Mouse (Mus musculus): ENCODE data around the gene Agfg2.
"Not testable (repeated sequence)": the region's sequence is repeated elsewhere in the genome, so short reads cannot be mapped to it uniquely, and the experiment has no call there.

Gene Agfg2

DNA sequence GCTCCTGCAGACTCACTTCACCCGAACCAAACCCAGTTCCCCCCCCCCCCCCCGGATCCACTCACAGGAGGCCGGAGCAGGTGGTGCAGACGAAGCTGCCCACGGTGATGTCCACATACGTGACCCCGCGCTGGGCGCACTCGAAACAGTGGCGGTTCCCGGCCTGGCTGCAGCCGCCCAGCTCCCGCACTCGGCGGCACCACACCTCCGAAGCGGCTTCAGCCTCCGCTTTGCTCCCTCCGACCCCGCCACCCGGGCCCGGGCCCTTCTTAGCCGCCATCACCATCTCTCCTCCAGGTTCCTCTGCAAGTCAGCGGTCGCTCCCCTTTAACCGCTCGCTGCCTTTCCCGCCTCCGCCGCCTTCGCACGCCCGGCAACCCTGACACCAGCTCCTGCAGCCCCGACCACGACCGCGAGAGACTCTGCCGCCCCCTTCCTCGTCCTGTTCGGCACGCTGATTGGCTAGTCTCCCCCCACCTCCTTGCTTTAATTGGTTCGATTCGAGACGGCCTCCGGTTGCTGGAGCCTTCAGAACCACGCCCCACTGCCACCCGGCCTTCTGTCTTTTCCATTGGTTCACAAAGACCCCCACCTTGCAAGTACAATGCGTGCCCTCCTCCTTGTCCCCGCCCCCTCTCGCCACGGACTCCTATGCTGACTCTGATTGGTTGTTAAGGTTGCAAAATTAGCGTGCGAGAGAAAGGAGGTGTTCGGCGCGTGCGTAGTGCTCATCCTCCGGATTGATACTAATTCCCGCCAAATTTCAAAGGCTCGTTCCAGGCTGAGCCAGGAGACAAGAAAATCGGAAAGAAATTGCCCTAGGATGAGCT is at the start of gene Agfg2:
Agfg2 (minus strand) TSS at position 433 of the 830 bp plus-strand sequence.
- peak; percentile 95 for DNase-seq (ENCODE audit: low spot score in 2 of 2)

DNA sequence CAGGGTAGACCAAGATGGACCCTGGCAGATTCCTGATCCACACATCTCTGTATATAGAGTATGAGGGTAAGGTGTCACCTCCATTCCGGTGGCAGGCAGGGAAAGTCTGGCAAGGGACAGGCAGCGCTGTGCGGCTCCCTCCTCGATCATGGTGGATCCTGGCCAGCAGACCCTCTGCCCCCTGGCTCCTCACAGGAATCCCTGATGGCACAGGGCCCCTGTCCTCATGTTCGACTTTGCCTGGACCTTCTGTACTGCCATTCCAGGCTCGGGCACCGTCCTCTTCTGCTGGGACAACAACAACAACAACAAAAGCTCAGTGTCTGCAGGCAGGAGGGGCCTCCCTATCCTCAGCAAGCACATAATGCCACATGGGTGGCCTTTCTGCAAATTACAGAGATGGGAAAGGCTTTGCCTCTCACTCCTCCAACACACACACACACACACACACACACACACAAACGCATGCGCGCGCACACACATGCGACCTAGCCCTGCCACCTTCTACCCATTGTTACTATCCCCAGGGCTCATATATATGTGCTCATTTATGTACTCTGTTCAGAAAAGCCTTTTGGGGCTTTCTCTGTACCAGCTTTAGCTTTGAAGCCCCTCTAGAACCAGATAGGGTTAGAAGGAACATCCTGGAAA is 49.2 kb upstream of the Agfg2 start:
- no peak for DNase-seq (ENCODE audit: low spot score in 2 of 2)

DNA sequence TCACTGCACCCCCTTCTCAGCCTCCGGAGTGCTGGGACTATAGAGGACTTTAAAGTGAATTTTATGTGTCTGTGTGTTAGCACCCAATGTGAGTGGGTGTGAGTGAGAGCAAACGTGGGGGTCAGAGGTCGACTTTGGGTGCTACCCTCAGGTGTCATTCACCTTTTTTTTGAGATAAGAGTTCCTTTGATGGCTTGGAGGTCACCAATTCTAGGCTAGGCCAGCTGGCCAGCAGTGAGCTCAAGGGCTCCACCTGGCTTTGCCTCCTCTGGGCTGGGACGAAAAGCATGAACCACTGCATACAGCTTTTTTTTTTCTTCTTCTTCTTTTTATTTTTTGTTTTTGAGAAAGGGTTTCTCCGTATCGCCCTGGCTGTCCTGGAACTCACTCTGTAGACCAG is 42.2 kb upstream of the Agfg2 start:
- DNase-seq (ENCODE audit: low spot score in 2 of 2): no peak

DNA sequence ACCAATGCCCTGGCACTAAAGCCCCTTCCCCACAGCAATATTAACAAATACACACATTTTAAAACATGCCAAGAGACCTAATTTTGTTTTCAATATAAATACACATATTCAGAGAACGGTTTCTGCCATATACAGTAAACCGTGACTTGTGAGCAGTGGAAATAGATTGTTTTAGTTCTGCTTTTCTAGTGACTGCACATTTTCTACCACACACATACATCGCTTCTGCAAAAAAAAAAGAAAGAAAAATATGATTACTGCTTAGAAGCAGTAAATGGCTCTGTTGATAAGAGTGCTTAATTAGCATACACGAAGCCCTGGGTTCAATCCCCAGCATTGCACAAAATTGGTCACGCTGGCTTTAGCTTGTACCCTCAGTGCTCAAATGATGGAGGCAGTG is 39.3 kb upstream of the Agfg2 start:
- no peak for DNase-seq (ENCODE audit: low spot score in 2 of 2)

DNA sequence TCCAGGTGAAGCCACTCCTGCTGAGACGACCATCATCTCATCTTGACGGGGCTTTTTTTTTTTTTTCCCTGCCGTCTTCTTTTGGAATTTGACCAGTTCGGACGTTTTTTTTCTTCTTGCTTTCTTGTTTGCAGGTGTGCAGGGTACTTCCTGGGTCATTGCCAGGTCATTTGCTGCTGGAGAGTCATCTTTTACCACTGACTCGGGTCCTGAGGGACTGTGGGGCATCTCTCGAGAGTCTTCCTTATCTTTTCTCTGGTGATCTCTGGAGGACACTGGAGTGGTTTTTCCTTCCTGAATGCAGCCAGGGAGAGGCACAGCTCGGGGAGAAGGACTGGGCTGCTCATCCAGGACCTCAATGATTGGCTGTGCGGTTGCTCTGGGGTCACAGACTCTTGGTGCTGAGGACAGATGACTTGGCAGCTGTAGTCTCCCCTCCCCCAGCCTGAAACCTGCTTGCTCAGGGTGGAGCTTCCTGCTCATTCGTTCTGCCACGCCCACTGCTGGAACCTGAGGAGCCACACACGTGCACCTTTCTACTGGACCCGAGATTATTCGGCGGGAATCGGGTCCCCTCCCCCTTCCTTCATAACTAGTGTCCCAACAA is 36.1 kb upstream of the Agfg2 start:
- not testable (repeated sequence) for DNase-seq (ENCODE audit: low spot score in 2 of 2)

DNA sequence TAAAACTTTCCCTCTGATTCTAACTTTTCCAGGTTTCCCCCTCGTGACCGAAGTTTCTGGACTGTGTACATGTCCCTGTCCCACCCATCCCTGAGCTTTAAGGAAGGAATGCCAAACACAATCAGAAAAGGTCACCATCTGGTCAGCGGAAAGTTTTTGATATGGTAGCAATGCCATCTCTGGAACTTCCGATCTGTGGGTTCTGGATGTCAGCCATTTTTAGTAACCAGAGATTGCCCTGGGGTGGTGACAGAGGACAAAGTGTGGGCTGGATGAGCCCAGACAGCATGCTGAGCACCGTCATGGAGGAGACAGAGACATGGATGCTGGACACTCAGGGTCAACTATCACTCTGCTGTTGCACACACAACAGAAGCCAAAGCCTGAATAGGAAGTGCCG is 34.6 kb upstream of the Agfg2 start:
- DNase-seq (ENCODE audit: low spot score in 2 of 2): no peak

DNA sequence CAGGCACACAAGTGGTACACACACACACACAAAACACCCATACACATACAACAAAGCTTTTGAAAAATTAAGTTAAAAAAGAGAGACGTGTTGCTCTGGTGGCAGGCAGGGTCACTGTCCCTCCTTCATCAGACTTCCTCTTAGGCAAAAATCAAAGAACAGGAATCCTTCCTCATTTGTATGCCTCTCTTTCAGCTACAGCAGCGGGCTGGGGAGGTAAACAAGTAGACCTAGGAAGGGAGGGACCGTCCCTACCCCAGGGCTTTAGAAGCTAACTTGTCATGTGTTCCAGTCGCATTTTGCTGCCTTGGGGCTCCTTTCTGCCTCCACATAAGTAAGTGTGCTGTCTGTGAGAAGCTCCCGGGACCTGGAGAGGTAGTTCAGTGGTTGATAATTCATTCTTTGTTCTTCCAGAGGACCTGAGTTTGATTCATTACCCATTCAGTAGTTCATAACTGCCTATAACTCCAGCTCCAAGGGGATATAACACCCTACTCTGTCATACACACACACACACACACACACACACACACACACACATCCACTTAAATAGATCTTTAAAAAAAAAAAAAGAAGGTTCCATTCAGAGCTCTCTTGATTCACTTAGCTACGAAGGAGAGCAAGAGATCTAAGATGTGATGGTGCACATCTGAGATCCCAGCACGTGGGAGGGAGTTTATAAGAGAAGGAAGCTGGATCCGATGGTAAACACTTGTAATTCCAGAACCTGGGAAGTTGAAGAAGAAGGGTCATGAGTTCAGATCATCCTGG is 33.7 kb upstream of the Agfg2 start:
- no peak for DNase-seq (ENCODE audit: low spot score in 2 of 2)

DNA sequence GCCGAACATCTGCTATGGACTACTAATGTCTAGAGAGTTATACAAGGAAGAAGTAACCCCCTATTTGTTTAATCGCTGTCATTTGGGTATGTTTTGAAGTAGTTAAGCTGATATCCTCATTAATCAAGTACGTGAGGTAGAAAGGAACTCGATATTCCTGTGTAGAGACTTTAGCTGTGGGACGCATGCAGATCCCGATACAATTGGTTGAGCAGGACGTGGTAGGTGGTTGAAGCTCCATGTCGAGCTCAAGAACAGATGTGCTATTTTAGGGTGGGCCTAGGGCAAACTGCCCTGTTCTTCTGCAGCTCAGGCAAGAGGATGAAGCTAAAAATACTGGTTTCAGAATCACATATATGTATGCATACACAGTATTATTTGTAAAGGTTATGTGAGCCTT is 31.2 kb upstream of the Agfg2 start:
- DNase-seq (ENCODE audit: low spot score in 2 of 2): no peak

DNA sequence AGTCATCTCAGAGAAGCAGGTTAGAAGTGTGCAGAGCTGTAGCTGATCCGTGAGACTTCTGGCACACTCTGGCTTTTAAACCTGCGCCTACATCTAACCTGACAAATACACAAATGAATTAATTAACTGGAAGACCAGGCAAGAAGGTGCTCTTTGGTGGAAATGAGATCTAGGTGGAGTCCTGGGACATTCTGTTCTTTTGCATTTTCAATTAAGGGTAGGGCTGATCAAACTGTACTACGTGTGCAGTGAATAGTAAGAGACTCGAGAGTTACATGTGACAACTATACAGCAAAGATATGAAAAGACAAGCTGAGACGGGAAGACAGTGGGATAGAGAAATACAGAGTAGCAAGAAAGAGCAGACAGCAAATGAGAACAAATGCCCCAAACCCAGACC is 28.9 kb upstream of the Agfg2 start:
- no peak for DNase-seq (ENCODE audit: low spot score in 2 of 2)

DNA sequence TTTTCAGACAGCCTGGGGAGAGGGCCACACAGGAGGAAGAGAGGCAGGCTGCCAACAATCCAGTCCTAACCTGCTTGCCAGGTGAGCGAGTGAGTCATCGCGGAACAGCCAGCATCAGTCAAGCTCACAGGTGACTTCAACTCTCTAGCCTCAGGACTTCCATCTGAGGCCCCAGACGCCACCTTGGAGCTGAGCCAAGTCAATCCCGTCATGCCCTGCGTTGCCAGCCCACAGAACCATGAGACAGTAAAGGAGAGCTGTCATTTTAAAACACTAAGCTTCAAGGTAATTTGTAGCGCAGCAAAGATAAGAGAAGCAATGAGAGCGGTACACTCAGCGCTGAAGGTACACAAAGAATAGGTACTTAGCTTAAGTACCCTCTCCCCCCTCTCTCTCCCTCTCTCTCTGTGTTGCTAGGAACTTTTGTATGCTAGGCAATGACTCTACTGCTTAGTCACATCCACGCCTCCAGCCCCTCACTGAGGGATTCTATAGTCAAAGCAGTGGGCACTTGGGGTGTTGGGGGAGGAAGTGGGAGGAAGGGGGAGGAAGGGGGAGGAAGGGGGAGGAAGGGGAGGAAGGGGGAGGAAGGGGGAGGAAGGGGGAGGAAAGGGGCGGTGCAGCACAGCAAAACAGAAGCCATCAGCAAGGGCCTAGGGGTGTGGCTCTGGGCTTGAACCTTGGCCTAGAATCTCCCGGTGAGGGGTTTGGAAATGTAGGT is 22.5 kb upstream of the Agfg2 start:
- DNase-seq (ENCODE audit: low spot score in 2 of 2): no peak

DNA sequence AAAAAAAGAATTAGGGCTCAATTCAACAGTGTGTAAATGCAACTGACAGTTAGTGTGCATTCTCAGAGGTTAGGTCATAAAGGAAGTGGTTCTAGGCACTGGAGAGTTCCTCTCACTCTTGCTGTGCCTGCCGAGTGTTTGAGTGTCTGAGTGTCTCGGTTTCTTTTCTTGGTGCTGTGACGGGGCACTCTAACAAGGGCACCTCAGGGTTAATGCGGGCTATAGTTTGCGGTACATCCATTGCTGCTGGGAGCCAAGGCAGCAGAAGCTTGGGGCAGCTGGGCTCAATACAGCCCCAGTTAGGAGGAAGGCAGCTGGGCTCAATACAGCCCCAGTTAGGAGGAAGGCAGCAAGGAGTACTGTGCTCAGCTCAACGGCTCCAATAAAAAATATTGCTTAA is 20.7 kb upstream of the Agfg2 start:
- no peak for DNase-seq (ENCODE audit: low spot score in 2 of 2)

DNA sequence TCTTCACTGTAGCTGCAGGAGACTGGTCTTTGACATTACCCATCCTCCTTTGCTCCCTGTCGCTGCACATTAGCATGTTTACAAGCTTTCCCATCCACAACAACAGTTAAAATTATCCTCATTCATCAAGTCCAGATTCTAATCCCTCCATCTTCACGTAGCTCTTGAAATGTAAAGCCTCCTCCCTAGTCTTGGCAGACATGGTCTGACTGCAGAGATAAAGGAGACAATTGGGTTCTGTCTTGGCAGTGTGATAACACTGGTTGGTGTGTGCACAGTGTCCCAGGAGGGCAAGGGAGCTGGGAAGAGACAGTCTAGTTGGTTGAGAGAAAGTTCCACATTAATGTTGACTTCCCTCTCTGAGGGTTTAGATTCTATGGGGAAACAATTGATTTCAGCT is 15.3 kb upstream of the Agfg2 start:
- DNase-seq (ENCODE audit: low spot score in 2 of 2): no peak

DNA sequence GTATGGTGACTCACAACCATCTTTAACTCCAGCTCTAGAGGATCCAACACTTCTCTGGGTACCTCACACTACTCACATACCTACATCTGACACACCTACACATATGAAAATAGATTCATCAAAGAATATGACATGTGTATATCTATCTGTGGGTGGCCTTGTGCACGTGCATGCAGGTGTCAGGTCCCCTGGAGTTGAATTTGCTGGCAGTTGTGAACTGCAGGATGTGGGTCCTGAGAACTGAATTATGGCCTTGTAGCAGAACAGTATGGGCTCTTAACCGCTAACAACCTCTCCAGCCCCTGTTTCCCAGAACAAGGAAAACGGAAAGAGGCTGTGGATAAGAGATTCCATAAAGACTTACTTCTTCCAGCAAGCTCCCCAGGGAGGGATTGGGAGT is 14.6 kb upstream of the Agfg2 start:
- no peak for DNase-seq (ENCODE audit: low spot score in 2 of 2)

DNA sequence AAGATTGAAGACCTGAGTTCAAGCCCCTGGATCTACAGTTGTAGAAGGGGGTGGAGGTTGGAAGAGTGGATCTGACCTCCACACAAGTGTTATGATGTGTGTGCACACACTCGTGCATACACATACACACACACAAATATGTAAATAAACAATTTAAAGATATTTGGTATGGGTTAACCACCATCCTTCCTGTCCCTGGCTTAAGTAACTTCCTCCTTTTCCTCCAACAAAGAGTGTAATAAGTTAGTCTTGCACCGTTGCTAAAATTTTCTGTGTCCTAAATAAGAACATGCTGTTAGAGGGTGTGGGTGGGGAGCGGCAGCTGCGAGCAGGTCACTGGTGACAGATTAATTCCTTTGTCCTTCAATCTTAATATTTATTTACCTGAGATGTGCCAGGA is 11.4 kb upstream of the Agfg2 start:
- no peak for DNase-seq (ENCODE audit: low spot score in 2 of 2)

DNA sequence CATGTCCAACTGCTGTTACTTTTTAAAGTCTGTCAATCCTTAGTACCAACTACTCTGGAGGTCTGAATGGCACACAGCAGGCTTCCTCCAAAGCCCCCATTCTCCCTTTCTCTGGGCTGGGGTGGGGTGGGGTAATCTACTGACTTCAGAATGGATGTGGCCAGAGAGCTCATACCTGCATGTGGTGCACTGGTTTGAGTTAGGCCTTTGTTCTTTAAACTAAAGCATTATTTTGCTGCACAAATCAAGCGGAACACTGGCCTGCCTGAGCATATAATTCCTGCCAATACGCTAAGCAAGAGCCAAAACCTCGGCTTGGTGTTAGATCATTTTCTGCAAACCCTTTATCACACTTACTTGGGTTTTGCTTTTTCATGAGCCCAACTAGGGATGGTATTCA is 10.3 kb upstream of the Agfg2 start:
- DNase-seq (ENCODE audit: low spot score in 2 of 2): no peak

DNA sequence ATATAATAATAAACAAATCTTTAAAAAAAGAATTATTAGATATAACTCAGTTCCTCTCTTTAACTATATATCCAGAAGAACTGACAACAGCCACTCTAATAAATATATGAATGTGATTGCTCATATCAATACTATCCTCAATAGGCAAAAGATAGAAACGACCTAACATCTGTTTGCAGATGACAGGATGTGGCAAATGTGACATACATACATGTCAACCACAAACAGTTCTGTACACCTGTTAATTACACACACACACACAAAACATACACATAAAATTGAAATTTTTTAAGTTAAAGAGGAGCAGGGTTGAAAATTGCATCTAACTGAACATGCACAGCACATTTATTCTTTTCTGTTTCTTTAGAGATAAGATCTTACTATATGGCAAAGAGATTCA is 7.4 kb upstream of the Agfg2 start:
- DNase-seq (ENCODE audit: low spot score in 2 of 2): no peak

DNA sequence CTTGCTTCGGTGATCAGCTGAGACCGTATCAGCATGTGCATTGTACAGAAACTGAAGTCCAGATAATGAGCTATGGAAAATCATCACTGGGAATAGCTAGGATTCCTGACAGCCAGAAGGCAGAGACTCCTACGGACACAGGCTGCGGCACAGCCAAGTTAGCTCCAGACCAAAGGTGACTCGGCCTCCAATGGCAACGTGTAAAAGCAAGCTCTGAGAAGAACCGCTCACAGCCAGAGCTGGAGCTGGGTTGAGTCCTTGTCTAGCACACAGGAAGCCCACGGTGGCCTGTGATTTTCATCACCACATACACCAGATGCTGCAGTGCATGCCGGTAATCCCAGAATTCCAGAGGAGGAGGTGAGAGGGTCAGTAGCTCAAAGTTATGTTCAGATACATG is 6.0 kb upstream of the Agfg2 start:
- no peak for DNase-seq (ENCODE audit: low spot score in 2 of 2)

DNA sequence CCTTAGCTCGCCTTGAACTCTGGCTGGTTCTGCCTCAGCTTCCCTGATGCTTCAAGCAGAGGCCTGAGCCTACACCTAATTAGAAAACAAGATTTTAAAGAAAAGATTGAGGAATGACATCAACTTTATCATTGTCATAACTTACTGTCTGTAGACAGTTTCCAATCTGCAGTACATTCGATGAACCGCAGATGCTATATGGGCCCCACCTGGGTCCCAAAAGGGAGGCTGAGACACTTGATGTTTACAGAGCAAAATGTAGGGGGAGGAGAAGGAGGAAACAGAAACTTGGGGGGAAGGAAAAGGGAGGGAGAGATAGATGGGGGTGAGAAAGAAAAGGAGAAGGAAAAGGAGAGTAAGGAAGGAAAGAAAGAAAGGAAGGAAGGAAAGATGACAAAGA is 5.4 kb upstream of the Agfg2 start:
- DNase-seq (ENCODE audit: low spot score in 2 of 2): no peak

DNA sequence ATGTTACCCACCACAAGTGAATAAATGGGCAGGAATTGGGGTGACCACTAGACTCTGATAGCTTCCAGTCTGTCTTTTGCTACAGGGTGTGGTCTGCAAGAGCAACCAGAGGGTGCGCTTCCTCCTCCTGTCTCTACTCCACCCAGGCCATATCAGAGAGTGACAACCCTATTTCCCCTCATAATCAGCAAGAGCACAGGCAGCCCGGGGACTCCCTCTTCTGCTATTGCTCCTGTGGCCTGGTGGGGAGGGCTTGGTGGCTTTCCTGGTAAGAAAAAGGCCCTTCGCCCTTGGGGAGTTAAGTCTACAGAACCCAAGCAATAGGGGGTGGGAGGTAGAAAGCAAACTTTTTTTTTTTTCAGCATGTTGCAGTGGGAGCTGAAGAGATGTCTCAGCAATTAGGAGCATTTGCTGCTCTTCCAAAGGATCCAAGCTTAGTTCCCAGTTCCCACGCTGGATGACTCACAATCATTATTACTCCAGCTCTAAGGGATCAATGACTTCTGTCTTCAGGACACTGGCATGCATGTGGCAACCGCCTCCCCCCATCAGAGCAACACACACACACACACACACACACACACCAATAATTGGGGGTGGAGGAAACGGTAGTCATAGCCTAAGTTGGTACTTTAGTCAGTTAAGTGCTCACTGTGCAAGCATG is 1.7 kb upstream of the Agfg2 start:
- no peak for DNase-seq (ENCODE audit: low spot score in 2 of 2)

DNA sequence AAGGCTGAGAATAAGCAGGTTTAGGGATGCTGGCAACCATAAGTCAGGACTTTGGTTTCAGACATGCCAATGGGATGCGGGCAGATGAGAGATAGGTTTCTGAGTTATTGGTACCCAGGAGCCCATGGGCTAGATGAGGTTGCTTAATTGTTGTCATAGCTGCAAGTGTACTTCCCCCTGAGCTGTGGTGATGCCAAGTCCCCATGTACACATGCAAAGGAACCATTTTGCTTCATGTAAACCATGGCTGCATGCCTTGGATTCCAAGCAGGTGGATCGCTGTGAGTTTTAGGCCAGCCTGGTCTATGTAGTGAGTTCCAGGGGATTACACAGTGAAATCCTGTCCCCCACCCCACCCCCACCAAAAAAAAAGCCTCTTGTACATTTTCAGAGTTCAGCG is 1.1 kb upstream of the Agfg2 start:
- DNase-seq (ENCODE audit: low spot score in 2 of 2): no peak
